Mouse (Mus musculus): Measurements from ENCODE around the gene Dedd.

DNA sequence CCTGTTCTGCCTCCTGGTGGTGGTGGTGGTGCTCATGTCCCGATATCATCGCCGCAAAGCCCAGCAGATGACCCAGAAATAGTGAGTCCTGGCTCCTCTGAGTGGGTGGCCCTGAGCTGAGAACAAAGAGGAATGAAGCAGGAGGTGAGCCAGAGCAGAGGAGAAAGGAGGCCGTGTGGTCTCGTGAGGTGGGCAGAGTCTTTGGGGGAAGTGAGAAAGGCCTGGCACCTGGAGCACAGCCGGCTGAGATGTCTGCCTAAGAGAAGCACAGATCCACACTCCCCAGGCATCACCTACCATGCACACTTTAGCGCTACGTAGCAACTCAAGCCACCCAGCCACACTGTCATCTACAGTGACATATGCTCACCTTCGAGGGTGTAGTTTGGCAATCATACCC lies 56.2 kb downstream of the Dedd start:
- TF ChIP-seq ZNF384 (IDR thresholded peaks at IDR 0.05; ENCODE audit: low read depth, low read length) (no peak), MAFK (IDR thresholded peaks at IDR 0.05; ENCODE audit: insufficient read depth, low read depth, low read length) (no peak), HCFC1 (IDR thresholded peaks at IDR 0.05; ENCODE audit: borderline replicate concordance, insufficient read depth, low read length) (no peak), ZC3H11A (IDR thresholded peaks at IDR 0.05; ENCODE audit: borderline replicate concordance, low read depth, low read length) (no peak)
